Mouse (Mus musculus) activated CD4-positive, CD25-positive, alpha-beta regulatory T cell (primary cell): ENCODE data around the gene Olfr447. TPM values are rescaled to one million over a fixed set of nuclear protein-coding genes. Genes with fewer than 3 reads are reported as not detected.

Experiments used
- polyA plus RNA-seq, 2 experiments: library from polyadenylated mRNA; unstranded; fragments of 100-300 nt; shearing (Covaris generic); gene quantifications; one replicate each; pipeline ENCODE4 v1.2.1; 2017

Gene Olfr447
- polyA plus RNA-seq: not detected

GRCm38 (mm10) chr6:42908578-42908977 is at the start of gene Olfr447:
TSS of gene Olfr447 (plus strand) at chr6:42908878.

GRCm38 (mm10) chr6:42890141-42890540 is 18.5 kb upstream of the Olfr447 start, which contains the start of gene Olfr448:
TSS of gene Olfr448 (plus strand) at chr6:42890441.

GRCm38 (mm10) chr6:42921077-42921476 is 12.4 kb downstream of the Olfr447 start, which contains the start of gene Olfr446:
TSS of gene Olfr446 (plus strand) at chr6:42921377.

GRCm38 (mm10) chr6:42948767-42949166 is 40.1 kb downstream of the Olfr447 start, which contains the start of gene Olfr444:
TSS of gene Olfr444 (plus strand) at chr6:42949067.

Other genes starting within 250 kb of the Olfr447 start
- under 1 TPM in 1 of 2 experiments, not detected in 1; 0.28 TPM for gene Tcaf1, start 198.8 kb upstream of the Olfr447 start, polyA plus RNA-seq
- not detected for gene Olfr453, start 169.5 kb upstream of the Olfr447 start, polyA plus RNA-seq
- not detected for gene Olfr38, start 152.5 kb upstream of the Olfr447 start, polyA plus RNA-seq
- gene Olfr452, start 123.8 kb upstream of the Olfr447 start, polyA plus RNA-seq: not detected
- not detected for gene Olfr450, start 96.9 kb upstream of the Olfr447 start, polyA plus RNA-seq
- gene Olfr449, start 74.5 kb upstream of the Olfr447 start, polyA plus RNA-seq: under 1 TPM in 1 of 2 experiments, not detected in 1; 0.31 TPM
- gene Olfr448, start 18.4 kb upstream of the Olfr447 start, polyA plus RNA-seq: not detected
- gene Olfr446, start 12.5 kb downstream of the Olfr447 start, polyA plus RNA-seq: under 1 TPM; 0.04 to 0.06 TPM
- gene Olfr444, start 40.2 kb downstream of the Olfr447 start, polyA plus RNA-seq: not detected
- gene Olfr441, start 197.5 kb downstream of the Olfr447 start, polyA plus RNA-seq: under 1 TPM in 1 of 2 experiments, not detected in 1; 0.25 TPM
- under 1 TPM in 1 of 2 experiments, not detected in 1; 0.18 TPM for gene Olfr237-ps1, start 237.7 kb downstream of the Olfr447 start, polyA plus RNA-seq